Mouse (Mus musculus): ENCODE measurements around the gene Dntt.

Dntt gene

GRCm38 (mm10) chr19:41071500-41071899 is 42.4 kb downstream of the Dntt start:
- peak; percentile 97 for DNase-seq (ENCODE audit: low read depth)

- no peak for DNase-seq (ENCODE audit: low read depth)
Observed at GRCm38 (mm10) chr19:41073746-41074455, 44.8 kb downstream of the Dntt start.

GRCm38 (mm10) chr19:41076906-41077305 is 47.8 kb downstream of the Dntt start, which contains the start of gene Opalin:
Gene Opalin, minus strand, starts transcription at chr19:41077113.
- DNase-seq (ENCODE audit: low read depth): no peak

GRCm38 (mm10) chr19:41081589-41081988 is 52.5 kb downstream of the Dntt start:
- no peak for DNase-seq (ENCODE audit: low read depth)

- no peak for DNase-seq (ENCODE audit: low read depth)
Observed at GRCm38 (mm10) chr19:41083646-41084045, 54.6 kb downstream of the Dntt start.

GRCm38 (mm10) chr19:41086289-41086688 is 57.2 kb downstream of the Dntt start:
- DNase-seq (ENCODE audit: low read depth): no peak

- peak; percentile 77 for DNase-seq (ENCODE audit: low read depth)
Observed at GRCm38 (mm10) chr19:41086700-41087099, 57.6 kb downstream of the Dntt start.

GRCm38 (mm10) chr19:41087901-41088300 is 58.8 kb downstream of the Dntt start:
- no peak for DNase-seq (ENCODE audit: low read depth)

- DNase-seq (ENCODE audit: low read depth): no peak
Observed at GRCm38 (mm10) chr19:41088491-41088890, 59.4 kb downstream of the Dntt start.

- peak; percentile 66 for DNase-seq (ENCODE audit: low read depth)
Observed at GRCm38 (mm10) chr19:41089833-41090232, 60.8 kb downstream of the Dntt start.

- no peak for DNase-seq (ENCODE audit: low read depth)
Observed at GRCm38 (mm10) chr19:41091901-41092300, 62.8 kb downstream of the Dntt start.

GRCm38 (mm10) chr19:41097038-41097437 is 68.0 kb downstream of the Dntt start:
- DNase-seq (ENCODE audit: low read depth): no peak

- no peak for DNase-seq (ENCODE audit: low read depth)
Observed at GRCm38 (mm10) chr19:41100863-41101262, 71.8 kb downstream of the Dntt start.

GRCm38 (mm10) chr19:41101390-41101789 is 72.3 kb downstream of the Dntt start:
- no peak for DNase-seq (ENCODE audit: low read depth)

GRCm38 (mm10) chr19:41104922-41105321 is 75.8 kb downstream of the Dntt start:
- no peak for DNase-seq (ENCODE audit: low read depth)

GRCm38 (mm10) chr19:41107530-41107929 is 78.5 kb downstream of the Dntt start:
- DNase-seq (ENCODE audit: low read depth): no peak

GRCm38 (mm10) chr19:41108666-41109065 is 79.6 kb downstream of the Dntt start:
- no peak for DNase-seq (ENCODE audit: low read depth)

All from naive thymus-derived CD4-positive, alpha-beta T cell, adult 2 months (primary cell).